Mouse (Mus musculus): ENCODE results near the gene Nipsnap1. TPM values are rescaled to one million over a fixed set of nuclear protein-coding genes. Genes with fewer than 3 reads are reported as not detected.
A peak's percentile ranks its signal among the peaks of the same experiment; 100 is the strongest.

Gene Nipsnap1
- polyA plus RNA-seq, 1 experiment from 2014 or later, result 116 TPM

GRCm38 (mm10) chr11:4861816-4862604, 11.7 kb upstream of the Nipsnap1 start:
- DNase-seq (ENCODE audit: low spot score), result no peak
- Histone ChIP-seq H3K9me3 (ENCODE audit: control insufficient read depth, low read length) (no peaks in the 10 kb centered on the region), H3K4me2 (replicated peaks) (no peak overlapping the region), H3K4me1 (replicated peaks; ENCODE audit: control insufficient read depth, insufficient read depth, low read length) (no peaks in the 10 kb centered on the region), H3K27me3 (ENCODE audit: control insufficient read depth, insufficient read depth, low read length) (no peaks in the 10 kb centered on the region), H3K36me3 (replicated peaks; ENCODE audit: control insufficient read depth, insufficient read depth) (no peaks in the 10 kb centered on the region), H3K4me3 (replicated peaks; ENCODE audit: low read length) (no peak overlapping the region), H3K9ac (no peak overlapping the region), H3K27ac (no peak overlapping the region)
- WGBS, result 55% methylated on average over 11 of the region's 11 CpGs
- ATAC-seq (ENCODE audit: low FRiP score), result no peak

GRCm38 (mm10) chr11:4862730-4863129, 11.0 kb upstream of the Nipsnap1 start:
- no peak for DNase-seq (ENCODE audit: low spot score)
- no peaks in the 10 kb centered on the region for H3K36me3 ChIP-seq (replicated peaks; ENCODE audit: control insufficient read depth, insufficient read depth)
- 100% methylated on average over 1 of the region's 1 CpGs for WGBS

DNA sequence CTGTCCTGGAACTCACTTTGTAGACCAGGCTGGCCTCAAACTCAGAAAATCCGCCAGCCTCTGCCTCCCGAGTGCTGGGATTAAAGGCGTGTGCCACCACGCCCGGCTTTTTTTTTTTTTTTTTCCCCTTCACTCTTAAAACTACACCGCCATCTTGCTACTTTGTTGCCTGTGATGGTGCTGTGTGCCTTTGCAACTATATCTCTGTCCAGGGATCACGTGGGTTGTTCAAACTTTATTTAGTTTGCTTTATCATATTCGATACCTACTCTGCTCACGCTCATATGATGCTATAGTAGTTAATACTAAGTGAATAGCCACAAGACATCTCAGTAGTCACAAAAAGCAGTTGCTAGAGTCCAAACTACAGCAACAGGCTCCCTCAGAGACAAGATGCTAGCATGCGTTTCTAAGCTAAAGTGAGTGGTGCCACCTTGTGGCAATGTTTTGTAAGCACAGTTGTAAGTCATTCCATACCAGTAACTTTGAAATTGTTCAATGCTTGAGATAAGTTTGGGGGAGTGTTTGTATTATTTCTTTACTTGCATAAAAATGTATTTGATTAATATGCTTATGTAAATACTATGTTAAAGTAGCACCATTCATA, 8.0 kb upstream of the Nipsnap1 start:
- no peak for ATAC-seq (ENCODE audit: low FRiP score)
- H3K4me2 ChIP-seq (replicated peaks), result no peak overlapping the region
- WGBS, result 39% methylated on average over 10 of the region's 10 CpGs

More at GRCm38 (mm10) chr11:4862730-4863129, 11.0 kb upstream of the Nipsnap1 start:
- no peak for ATAC-seq (ENCODE audit: low FRiP score)
- Histone ChIP-seq H3K27ac (no peak overlapping the region), H3K27me3 (ENCODE audit: control insufficient read depth, insufficient read depth, low read length) (no peaks in the 10 kb centered on the region), H3K4me3 (replicated peaks; ENCODE audit: low read length) (no peak overlapping the region), H3K9ac (no peak overlapping the region), H3K9me3 (ENCODE audit: control insufficient read depth, low read length) (no peaks in the 10 kb centered on the region), H3K4me2 (replicated peaks) (no peak overlapping the region), H3K4me1 (replicated peaks; ENCODE audit: control insufficient read depth, insufficient read depth, low read length) (no peaks in the 10 kb centered on the region)

DNA sequence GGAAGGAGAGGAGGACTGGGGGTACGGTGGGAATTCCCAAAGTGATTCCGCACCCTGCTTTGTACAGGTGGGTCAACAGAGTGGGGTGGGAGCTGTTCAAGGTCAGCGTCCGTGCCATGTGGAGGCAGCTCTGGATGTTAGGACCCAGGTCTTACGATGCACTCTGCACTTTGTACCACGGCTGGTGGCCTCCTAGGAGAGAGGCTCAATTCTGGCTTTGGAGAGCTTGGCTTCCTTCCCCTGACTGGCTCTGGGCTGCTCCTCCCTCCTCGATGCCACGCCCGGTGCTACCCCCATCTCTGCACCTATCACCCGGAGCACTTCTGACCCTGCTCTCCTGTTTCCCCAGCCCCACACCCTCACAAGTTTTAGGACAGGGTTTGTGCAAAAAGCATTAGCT, 800 bp downstream of the Nipsnap1 start:
- 7% methylated on average over 10 of the region's 10 CpGs for WGBS
- peak; percentile 57 for ATAC-seq (ENCODE audit: low FRiP score)
- peaks cover 9% of the 10 kb centered on the region for H3K4me1 ChIP-seq (replicated peaks; ENCODE audit: control insufficient read depth, insufficient read depth, low read length)
- peak overlapping the region; percentile 67 for H3K4me2 ChIP-seq (replicated peaks)
- H3K9ac ChIP-seq, result peak overlapping the region; percentile 71
- no peak for DNase-seq (ENCODE audit: low spot score)
- no peaks in the 10 kb centered on the region for H3K27me3 ChIP-seq (ENCODE audit: control insufficient read depth, insufficient read depth, low read length)
- no peaks in the 10 kb centered on the region; the same call in 1 of the 2 replicates for H3K36me3 ChIP-seq (replicated peaks; ENCODE audit: control insufficient read depth, insufficient read depth)
- no peaks in the 10 kb centered on the region for H3K9me3 ChIP-seq (ENCODE audit: control insufficient read depth, low read length)
- peak overlapping the region; percentile 63; the same call in 1 of the 2 replicates for H3K27ac ChIP-seq
- peak overlapping the region; percentile 52 for H3K4me3 ChIP-seq (replicated peaks; ENCODE audit: low read length)

More for the DNA sequence above, 8.0 kb upstream of the Nipsnap1 start:
- H3K9ac ChIP-seq, result no peak overlapping the region
- H3K36me3 ChIP-seq (replicated peaks; ENCODE audit: control insufficient read depth, insufficient read depth), result no peaks in the 10 kb centered on the region
- peak; percentile 89 for DNase-seq (ENCODE audit: low spot score)
- no peaks in the 10 kb centered on the region for H3K27me3 ChIP-seq (ENCODE audit: control insufficient read depth, insufficient read depth, low read length)
- H3K27ac ChIP-seq, result no peak overlapping the region
- H3K4me3 ChIP-seq (replicated peaks; ENCODE audit: low read length), result no peak overlapping the region
- no peaks in the 10 kb centered on the region for H3K9me3 ChIP-seq (ENCODE audit: control insufficient read depth, low read length)
- H3K4me1 ChIP-seq (replicated peaks; ENCODE audit: control insufficient read depth, insufficient read depth, low read length), result no peaks in the 10 kb centered on the region

GRCm38 (mm10) chr11:4881087-4881486, 7.3 kb downstream of the Nipsnap1 start:
- H3K9ac ChIP-seq, result no peak overlapping the region
- DNase-seq (ENCODE audit: low spot score), result no peak
- H3K36me3 ChIP-seq (replicated peaks; ENCODE audit: control insufficient read depth, insufficient read depth), result peaks cover 36% of the 10 kb centered on the region
- no peak overlapping the region for H3K4me3 ChIP-seq (replicated peaks; ENCODE audit: low read length)
- no peaks in the 10 kb centered on the region for H3K9me3 ChIP-seq (ENCODE audit: control insufficient read depth, low read length)
- no peak for ATAC-seq (ENCODE audit: low FRiP score)
- no peaks in the 10 kb centered on the region for H3K27me3 ChIP-seq (ENCODE audit: control insufficient read depth, insufficient read depth, low read length)
- H3K27ac ChIP-seq, result no peak overlapping the region
- WGBS, result 83% methylated on average over 4 of the region's 4 CpGs
- no peaks in the 10 kb centered on the region for H3K4me1 ChIP-seq (replicated peaks; ENCODE audit: control insufficient read depth, insufficient read depth, low read length)
- H3K4me2 ChIP-seq (replicated peaks), result no peak overlapping the region

GRCm38 (mm10) chr11:4882892-4883627, 9.3 kb downstream of the Nipsnap1 start:
- H3K36me3 ChIP-seq (replicated peaks; ENCODE audit: control insufficient read depth, insufficient read depth), result peaks cover 48% of the 10 kb centered on the region
- no peaks in the 10 kb centered on the region for H3K9me3 ChIP-seq (ENCODE audit: control insufficient read depth, low read length)
- no peak overlapping the region for H3K4me3 ChIP-seq (replicated peaks; ENCODE audit: low read length)
- no peaks in the 10 kb centered on the region for H3K27me3 ChIP-seq (ENCODE audit: control insufficient read depth, insufficient read depth, low read length)
- H3K4me2 ChIP-seq (replicated peaks), result no peak overlapping the region
- no peaks in the 10 kb centered on the region for H3K4me1 ChIP-seq (replicated peaks; ENCODE audit: control insufficient read depth, insufficient read depth, low read length)
- no peak overlapping the region for H3K27ac ChIP-seq
- H3K9ac ChIP-seq, result no peak overlapping the region
- DNase-seq (ENCODE audit: low spot score) (no peak), ATAC-seq (ENCODE audit: low FRiP score) (no peak)
- WGBS, result 43% methylated on average over 14 of the region's 14 CpGs

DNA sequence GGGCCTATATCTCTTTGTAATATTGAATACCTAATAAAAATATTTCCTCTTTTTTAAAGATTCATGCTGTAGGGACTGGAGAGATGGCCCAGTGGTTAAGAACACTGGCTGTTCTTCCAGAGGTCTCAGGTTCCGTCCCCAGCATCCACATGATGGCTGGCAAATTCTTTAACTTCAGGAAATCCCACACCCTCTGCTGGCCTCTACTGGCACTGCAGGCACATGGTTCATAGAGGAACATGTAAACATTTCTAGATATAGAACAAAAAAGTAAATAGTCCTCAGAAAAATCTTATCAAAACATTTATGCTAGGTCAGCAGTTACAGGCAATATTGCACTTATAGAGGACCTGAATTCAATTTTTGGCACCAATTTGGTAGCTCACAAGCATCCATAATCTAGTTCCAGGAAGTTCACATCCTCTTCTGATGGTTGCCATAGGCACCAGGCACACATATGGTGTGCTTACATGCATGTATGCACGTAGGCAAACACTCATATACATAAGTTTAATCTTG, 11.7 kb downstream of the Nipsnap1 start:
- DNase-seq (ENCODE audit: low spot score) (peak; percentile 55), ATAC-seq (ENCODE audit: low FRiP score) (no peak)
- Histone ChIP-seq H3K4me2 (replicated peaks) (no peak overlapping the region), H3K9ac (no peak overlapping the region), H3K4me1 (replicated peaks; ENCODE audit: control insufficient read depth, insufficient read depth, low read length) (no peaks in the 10 kb centered on the region), H3K27ac (no peak overlapping the region), H3K4me3 (replicated peaks; ENCODE audit: low read length) (no peak overlapping the region), H3K9me3 (ENCODE audit: control insufficient read depth, low read length) (no peaks in the 10 kb centered on the region), H3K36me3 (replicated peaks; ENCODE audit: control insufficient read depth, insufficient read depth) (peaks cover 72% of the 10 kb centered on the region), H3K27me3 (ENCODE audit: control insufficient read depth, insufficient read depth, low read length) (no peaks in the 10 kb centered on the region)
- WGBS, result 65% methylated on average over 2 of the region's 2 CpGs

- Histone ChIP-seq H3K27me3 (ENCODE audit: control insufficient read depth, insufficient read depth, low read length) (no peaks in the 10 kb centered on the region), H3K4me2 (replicated peaks) (no peak overlapping the region), H3K4me1 (replicated peaks; ENCODE audit: control insufficient read depth, insufficient read depth, low read length) (no peaks in the 10 kb centered on the region), H3K27ac (no peak overlapping the region), H3K9ac (no peak overlapping the region), H3K4me3 (replicated peaks; ENCODE audit: low read length) (no peak overlapping the region), H3K9me3 (ENCODE audit: control insufficient read depth, low read length) (no peaks in the 10 kb centered on the region), H3K36me3 (replicated peaks; ENCODE audit: control insufficient read depth, insufficient read depth) (peaks cover 83% of the 10 kb centered on the region)
- ATAC-seq (ENCODE audit: low FRiP score), result no peak
- no peak for DNase-seq (ENCODE audit: low spot score)
- 91% methylated on average over 3 of the region's 3 CpGs for WGBS
Measured at GRCm38 (mm10) chr11:4886987-4887386, 13.2 kb downstream of the Nipsnap1 start.

All from hindbrain, embryonic 14.5 days (tissue).